Mouse (Mus musculus) megakaryocyte, embryonic 14.5 days (primary cell): ENCODE results near the gene Cct4.

Experiments
- FLI1 ChIP-seq: IDR thresholded peaks from 2 replicates; pipeline ENCODE4 v1.6.1; 2012; ENCODE audit warnings: low read length, inconsistent platforms, mixed read lengths
- GATA1 ChIP-seq: IDR thresholded peaks from 3 replicates; pipeline ENCODE4 v1.6.1; 2012; ENCODE audit warnings: mixed read lengths, low read length, inconsistent platforms, borderline replicate concordance

DNA sequence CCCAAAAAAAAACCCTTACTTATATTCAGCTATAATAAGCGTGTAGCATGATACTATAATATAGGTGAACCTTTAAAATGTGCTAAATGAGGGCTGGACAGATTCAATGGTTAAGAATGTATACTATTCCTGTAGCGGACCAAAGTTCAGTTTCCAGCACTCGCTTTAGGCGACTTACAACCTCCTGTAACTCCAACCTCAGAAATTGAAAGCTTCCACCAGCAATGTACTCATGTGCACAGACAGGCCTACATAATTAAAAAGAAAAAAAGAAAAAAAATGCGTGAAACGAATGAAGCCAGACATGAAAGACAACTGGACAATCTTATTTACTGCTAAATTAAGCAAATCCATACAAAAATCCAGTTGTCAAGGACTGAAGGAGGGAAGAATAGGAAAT lies 7.5 kb upstream of the Cct4 start:
- TF ChIP-seq GATA1 (no peak), FLI1 (no peak)
